Mouse (Mus musculus) liver, adult 2 months (tissue): ENCODE measurements around the gene Il23a. TPM values are rescaled to one million over a fixed set of nuclear protein-coding genes. Genes with fewer than 3 reads are reported as not detected.
"Not testable (repeated sequence)": the region's sequence is repeated elsewhere in the genome, so short reads cannot be mapped to it uniquely, and the experiment has no call there.

Experiments used
- DNase-seq: peaks from one replicate; pipeline ENCODE4 v3.0.0-alpha.2; 2011; ENCODE audit warnings: low read depth, low spot score; ENCODE audit errors: extremely low read depth
- H3K27ac ChIP-seq: fragments of 200-500 bp; replicated peaks from 2 replicates; pipeline ENCODE4 v1.5.1; 2012; ENCODE audit warnings: low read depth, mild to moderate bottlenecking, control low read depth, inconsistent platforms, low read length; ENCODE audit not compliant: insufficient read depth
- H3K27me3 ChIP-seq: fragments of 200-500 bp; 2 replicates; pipeline ENCODE4 v1.6.1; 2012; ENCODE audit warnings: mild to moderate bottlenecking, moderate library complexity, low read length, inconsistent platforms; ENCODE audit not compliant: control insufficient read depth, insufficient read depth
- H3K36me3 ChIP-seq: fragments of 200-500 bp; 2 replicates; pipeline ENCODE4 v1.6.1; 2012; ENCODE audit warnings: low read length, inconsistent platforms; ENCODE audit not compliant: control insufficient read depth, insufficient read depth
- H3K4me1 ChIP-seq: fragments of 200-500 bp; 2 replicates; pipeline ENCODE4 v1.6.1; 2011; ENCODE audit warnings: low read length; ENCODE audit not compliant: control insufficient read depth, insufficient read depth
- H3K4me3 ChIP-seq: fragments of 200-500 bp; 2 replicates; pipeline ENCODE4 v1.5.1; 2011; ENCODE audit warnings: low read depth, mild to moderate bottlenecking, control low read depth, low read length, moderate library complexity; ENCODE audit not compliant: insufficient read depth
- H3K79me2 ChIP-seq: fragments of 200-500 bp; 2 replicates; pipeline ENCODE4 v1.6.1; 2012; ENCODE audit warnings: inconsistent platforms, mild to moderate bottlenecking, low read length, moderate library complexity; ENCODE audit not compliant: control insufficient read depth, insufficient read depth
- H3K9ac ChIP-seq: fragments of 200-500 bp; 2 replicates; pipeline ENCODE4 v1.6.1; 2012; ENCODE audit warnings: low read depth, mild to moderate bottlenecking, control low read depth, inconsistent platforms, low read length
- CTCF ChIP-seq: fragments of 200-500 bp; IDR thresholded peaks from 2 replicates; pipeline ENCODE4 v1.5.1; 2011; ENCODE audit warnings: low read depth, low read length, control low read depth
- POLR2A ChIP-seq: fragments of 200-500 bp; IDR thresholded peaks from 2 replicates; pipeline ENCODE4 v1.6.1; 2011; ENCODE audit warnings: low read length, control low read depth; ENCODE audit not compliant: insufficient read depth; ENCODE audit errors: extremely low read depth
- WGBS: fragments of 180-500 bp; shearing (Covaris S2); methylation state at CpG from one replicate; pipeline ENCODE4 v1.1.7; 2018; 5-methylcytosine and 5-hydroxymethylcytosine counted together
- polyA plus RNA-seq: library from polyadenylated mRNA; depleted of rRNA; stranded (reverse); fragments of >200 nt; gene quantifications from 2 replicates; pipeline ENCODE4 v1.2.3, GENCODE M21; 2012
- total RNA-seq: library from RNA; depleted of rRNA; stranded (reverse); fragments of >200 nt; gene quantifications from 2 replicates; pipeline ENCODE4 v1.2.3, GENCODE M21; 2014

Gene Il23a
- total and polyA plus RNA-seq, 2 experiments: not detected

GRCm38 (mm10) chr10:128283604-128284579 is 14.7 kb downstream of the Il23a start:
- H3K36me3 ChIP-seq: peaks cover 84% of the 10 kb centered on the region
- DNase-seq: peak; percentile 32

GRCm38 (mm10) chr10:128282886-128283450 is 15.6 kb downstream of the Il23a start:
- Histone ChIP-seq H3K9ac (no peak overlapping the region), H3K79me2 (no peaks in the 10 kb centered on the region; the same call in 1 of the 2 replicates), H3K4me3 (no peak overlapping the region), H3K27me3 (no peaks in the 10 kb centered on the region), H3K4me1 (no peaks in the 10 kb centered on the region; the same call in 1 of the 2 replicates), H3K36me3 (peaks cover 83% of the 10 kb centered on the region), H3K27ac (peak overlapping the region; percentile 43; the same call in 1 of the 2 replicates)
- 53% methylated on average over 20 of the region's 20 CpGs for WGBS
- peak; percentile 62 for DNase-seq
- TF ChIP-seq POLR2A (no peak), CTCF (no peak)

More at GRCm38 (mm10) chr10:128283604-128284579, 14.7 kb downstream of the Il23a start:
- H3K4me1 ChIP-seq: no peaks in the 10 kb centered on the region; the same call in 1 of the 2 replicates
- H3K9ac ChIP-seq: no peak overlapping the region
- peak; percentile 69 for TF ChIP-seq CTCF
- TF ChIP-seq POLR2A: no peak
- 65% methylated on average over 31 of the region's 31 CpGs for WGBS
- H3K27me3 ChIP-seq: no peaks in the 10 kb centered on the region
- no peak overlapping the region for H3K27ac ChIP-seq
- H3K4me3 ChIP-seq: no peak overlapping the region
- no peaks in the 10 kb centered on the region; the same call in 1 of the 2 replicates for H3K79me2 ChIP-seq

GRCm38 (mm10) chr10:128281682-128282081 is 16.9 kb downstream of the Il23a start:
- 92% methylated on average over 14 of the region's 14 CpGs for whole genome bisulfite sequencing
- Histone ChIP-seq H3K27ac (no peak overlapping the region), H3K27me3 (no peaks in the 10 kb centered on the region), H3K4me1 (no peaks in the 10 kb centered on the region; the same call in 1 of the 2 replicates), H3K4me3 (no peak overlapping the region), H3K36me3 (peaks cover 83% of the 10 kb centered on the region), H3K9ac (0 out of 2 replicates have a peak overlapping the region, but pooled peaks have one; percentile 19), H3K79me2 (peaks cover under 1% of the 10 kb centered on the region; the same call in 1 of the 2 replicates)
- DNase-seq: no peak
- TF ChIP-seq POLR2A: no peak
- no peak for TF ChIP-seq CTCF

- 86% methylated on average over 6 of the region's 6 CpGs for WGBS
- peaks cover 3% of the 10 kb centered on the region; the same call in 1 of the 2 replicates for H3K79me2 ChIP-seq
- no peak overlapping the region for H3K9ac ChIP-seq
- no peaks in the 10 kb centered on the region; the same call in 1 of the 2 replicates for H3K4me1 ChIP-seq
- H3K36me3 ChIP-seq: peaks cover 81% of the 10 kb centered on the region
- H3K27me3 ChIP-seq: no peaks in the 10 kb centered on the region
- H3K27ac ChIP-seq: no peak overlapping the region
- TF ChIP-seq CTCF (no peak), POLR2A (no peak)
- H3K4me3 ChIP-seq: no peak overlapping the region
- no peak for DNase-seq
Observed at GRCm38 (mm10) chr10:128280943-128281342, 17.6 kb downstream of the Il23a start.

- Histone ChIP-seq H3K27ac (no peak overlapping the region), H3K27me3 (no peaks in the 10 kb centered on the region), H3K9ac (no peak overlapping the region), H3K36me3 (peaks cover 63% of the 10 kb centered on the region), H3K4me1 (peaks cover 7% of the 10 kb centered on the region; the same call in 1 of the 2 replicates), H3K4me3 (no peak overlapping the region), H3K79me2 (peaks cover 6% of the 10 kb centered on the region; the same call in 1 of the 2 replicates)
- WGBS: 78% methylated on average over 6 of the region's 6 CpGs
- no peak for DNase-seq
- no peak for TF ChIP-seq POLR2A
Observed at GRCm38 (mm10) chr10:128278158-128278557, 20.4 kb downstream of the Il23a start.

- H3K9ac ChIP-seq: not testable (repeated sequence)
Observed at GRCm38 (mm10) chr10:128275374-128275773, 23.2 kb downstream of the Il23a start.

GRCm38 (mm10) chr10:128272819-128273439 is 25.6 kb downstream of the Il23a start:
- H3K36me3 ChIP-seq: peaks cover 23% of the 10 kb centered on the region
- H3K27ac ChIP-seq: not testable (repeated sequence)
- 72% methylated on average over 7 of the region's 7 CpGs for WGBS

More at GRCm38 (mm10) chr10:128275374-128275773, 23.2 kb downstream of the Il23a start:
- not testable (repeated sequence) for H3K27me3 ChIP-seq, DNase-seq, H3K4me3 ChIP-seq, H3K27ac ChIP-seq
- 85% methylated on average over 1 of the region's 1 CpGs for WGBS
- Histone ChIP-seq H3K79me2 (peaks cover 17% of the 10 kb centered on the region; the same call in 1 of the 2 replicates), H3K36me3 (peaks cover 41% of the 10 kb centered on the region), H3K4me1 (peaks cover 12% of the 10 kb centered on the region)

More at GRCm38 (mm10) chr10:128272819-128273439, 25.6 kb downstream of the Il23a start:
- H3K9ac ChIP-seq, H3K27me3 ChIP-seq, H3K4me3 ChIP-seq: not testable (repeated sequence)
- peaks cover 12% of the 10 kb centered on the region for H3K4me1 ChIP-seq
- H3K79me2 ChIP-seq: peaks cover 22% of the 10 kb centered on the region; the same call in 1 of the 2 replicates
- DNase-seq: peak; percentile 47
